ENCODE assay signal across 16 mouse cellular contexts in genomic region chr5:45691678-45692077, GRCm38 (mm10). TPM values are rescaled to one million over a fixed set of nuclear protein-coding genes. Genes with fewer than 3 reads are reported as not detected.
DNase-seq lines count a peak whose midpoint lies in the region; TF ChIP-seq lines count a peak whose summit lies in the region.
"Had no signal": no experiment of that assay in that cellular context is flagged by ENCODE, and none has a peak within 500 bp of the region (broad histone marks: within the 10 kb centered on the region; RNA-seq: fewer than 3 reads in every experiment).

No protein-coding gene starts in this region.

- no peak for TF ChIP-seq CTCF in CH12.LX (conservative IDR thresholded peaks at IDR 0.05 in 1 of 2, IDR thresholded peaks at IDR 0.05 in 1 of 2; ENCODE audit: low read depth in 2 of 2, low read length in 2 of 2)

- no peak overlapping the region for H3K4me3 ChIP-seq in CH12.LX (replicated peaks in 1 of 3; ENCODE audit: low read depth in 2 of 3, low read length in 2 of 3, poor library complexity in 1 of 3)

- H3K36me3 ChIP-seq in CH12.LX (replicated peaks in 1 of 2; ENCODE audit: control insufficient read depth in 1 of 2, insufficient read depth in 1 of 2, low read length in 1 of 2): peaks cover 9 to 43% of the 10 kb centered on the region in 2 experiments

- TF ChIP-seq RAD21 in CH12.LX (IDR thresholded peaks at IDR 0.05; ENCODE audit: low read depth, low read length): no peak

- no peaks in the 10 kb centered on the region for H3K9me3 ChIP-seq in CH12.LX (replicated peaks; ENCODE audit: low read length)
- H3K9me3 ChIP-seq: G1E had no signal

- no peak for TF ChIP-seq EP300 in CH12.LX (IDR thresholded peaks at IDR 0.05; ENCODE audit: low read length)

- TF ChIP-seq POLR2A in CH12.LX (IDR thresholded peaks at IDR 0.05; ENCODE audit: low read depth, low read length): no peak

- H3K27me3 ChIP-seq in CH12.LX (replicated peaks): no peaks in the 10 kb centered on the region
- H3K27me3 ChIP-seq: Patski had no signal

- H3K4me1 ChIP-seq in CH12.LX (ENCODE audit: control insufficient read depth in 1 of 2, insufficient read depth in 2 of 2): peaks cover 1 to 37% of the 10 kb centered on the region in 2 experiments; a peak in 3 of 4 replicates

- peak overlapping the region; percentile 39; the same call in 1 of the 2 replicates for H3K9ac ChIP-seq in CH12.LX (ENCODE audit: insufficient read depth, low read depth)

- H3K4me2 ChIP-seq in CH12.LX (ENCODE audit: insufficient read depth, low read depth, poor library complexity, severe bottlenecking): peak overlapping the region; percentile 56; the same call in 1 of the 2 replicates

- H3K27ac ChIP-seq in CH12.LX (ENCODE audit: insufficient read depth, low read depth): no peak overlapping the region

- dilution Hi-C loops in CH12.LX (cut with MboI; ENCODE audit: extremely low pct_ligation_motif_present, extremely low pct_unique_long_range_greater_than_20kb, low sequenced_read_pairs): no loop called here

- no peak for DNase-seq in CH12.LX (ENCODE audit: extremely low read depth)
- DNase-seq in retina, embryonic 14.5 days (ENCODE audit: low spot score): no peak
- DNase-seq: adrenal gland, adult 2 months; adrenal gland, adult 8-10 months; adrenal gland, postnatal 10 days; adrenal gland, postnatal 14 days; adrenal gland, postnatal 25 days; adrenal gland, postnatal 36 days; B cell, adult 2 months; cerebellum, adult 11 months; cerebellum, adult 11-12 months; cerebellum, adult 18-20 months; cerebellum, adult 2 months; cerebellum, adult 8-10 months had no signal

- H3K79me2 ChIP-seq in CH12.LX (replicated peaks; ENCODE audit: control insufficient read depth, extremely low read depth, insufficient read depth, poor library complexity, severe bottlenecking): peaks cover 7% of the 10 kb centered on the region

- in situ Hi-C loops in CH12.LX (cut with MboI; ENCODE audit: low pct_ligation_motif_present, low pct_unique_long_range_greater_than_20kb, low sequenced_read_pairs): no loop called here

TF ChIP-seq in CH12.LX, 34 proteins besides CTCF, POLR2A, EP300 and RAD21:
- no peak for TF ChIP-seq MAZ (IDR thresholded peaks at IDR 0.05; ENCODE audit: low read depth, low read length)
- peak; percentile 80; the same call in 1 of the 2 replicates for TF ChIP-seq CHD1 (IDR thresholded peaks at IDR 0.05; ENCODE audit: low read depth, low read length)
- TF ChIP-seq MYC (IDR thresholded peaks at IDR 0.05; ENCODE audit: low read depth, low read length): 0 out of 2 replicates have a peak, but pooled peaks have one; percentile 54
- TF ChIP-seq SIN3A (IDR thresholded peaks at IDR 0.05; ENCODE audit: low read length): no peak; the same call in 1 of the 2 replicates
- no peak for TF ChIP-seq MEF2A (IDR thresholded peaks at IDR 0.05; ENCODE audit: borderline replicate concordance, low read depth, low read length)
- TF ChIP-seq CHD2 (IDR thresholded peaks at IDR 0.05; ENCODE audit: low read length): no peak
- TF ChIP-seq JUND (conservative IDR thresholded peaks at IDR 0.05; ENCODE audit: low read depth, low read length): no peak; the same call in 1 of the 2 replicates
- TF ChIP-seq ZKSCAN1 (IDR thresholded peaks at IDR 0.05; ENCODE audit: borderline replicate concordance, low read depth, low read length): no peak
- no peak for TF ChIP-seq GABPA (IDR thresholded peaks at IDR 0.05; ENCODE audit: insufficient replicate concordance, low read depth, low read length)
- no peak for TF ChIP-seq TBP (conservative IDR thresholded peaks at IDR 0.05; ENCODE audit: low read depth, low read length)
- TF ChIP-seq HCFC1 (IDR thresholded peaks at IDR 0.05; ENCODE audit: low read depth, low read length): no peak
- no peak for TF ChIP-seq USF2 (conservative IDR thresholded peaks at IDR 0.05; ENCODE audit: low read depth, low read length)
- no peak for TF ChIP-seq ETS1 (conservative IDR thresholded peaks at IDR 0.05; ENCODE audit: low read depth, low read length)
- no peak for TF ChIP-seq JUN (IDR thresholded peaks at IDR 0.05; ENCODE audit: insufficient read depth, low read depth, low read length)
- no peak for TF ChIP-seq MAFK (IDR thresholded peaks at IDR 0.05; ENCODE audit: insufficient replicate concordance, low read length)
- no peak for TF ChIP-seq ELF1 (IDR thresholded peaks at IDR 0.05; ENCODE audit: low read depth, low read length)
- peak; percentile 49; the same call in 1 of the 2 replicates for TF ChIP-seq MXI1 (IDR thresholded peaks at IDR 0.05; ENCODE audit: low read depth, low read length)
- TF ChIP-seq BHLHE40 (IDR thresholded peaks at IDR 0.05; ENCODE audit: low read depth, low read length): no peak
- TF ChIP-seq NELFE (IDR thresholded peaks at IDR 0.05; ENCODE audit: low read depth, low read length): no peak
- no peak for TF ChIP-seq IRF4 (IDR thresholded peaks at IDR 0.05; ENCODE audit: low read depth, low read length)
- TF ChIP-seq PAX5 (IDR thresholded peaks at IDR 0.05; ENCODE audit: low read length): no peak
- no peak for TF ChIP-seq E2F4 (IDR thresholded peaks at IDR 0.05; ENCODE audit: insufficient replicate concordance, low read depth, low read length)
- no peak for TF ChIP-seq SMC3 (IDR thresholded peaks at IDR 0.05; ENCODE audit: low read depth, low read length)
- no peak for TF ChIP-seq TCF12 (IDR thresholded peaks at IDR 0.05; ENCODE audit: low read depth, low read length)
- no peak for TF ChIP-seq RCOR1 (conservative IDR thresholded peaks at IDR 0.05; ENCODE audit: low read depth, low read length)
- peak; percentile 51; the same call in 1 of the 2 replicates for TF ChIP-seq MAX (IDR thresholded peaks at IDR 0.05; ENCODE audit: low read length)

RNA-seq across cellular contexts. Expression of gene Ncapg, which starts 22.0 kb away (rescaled TPM):
- total RNA-seq in CH12.LX (2012; rRNA removed): 58.9 and 63.9 TPM in 2 replicates
- total RNA-seq in CH12.LX (2014; rRNA removed): 95.5 and 113 TPM in 2 replicates
- polyA plus RNA-seq in CH12.LX (2012; ENCODE audit: insufficient read length, low read depth): 66.7 and 69.6 TPM in 2 replicates

RNA-seq across cellular contexts. Expression of gene Fam184b, which starts 52.3 kb away (rescaled TPM):
- 0.04 TPM in 1 of 2 replicates, not detected in the other for total RNA-seq in CH12.LX (2012; rRNA removed)
- total RNA-seq in CH12.LX (2014; rRNA removed): not detected in 2 replicates
- 0.10 TPM in 1 of 2 replicates, not detected in the other for polyA plus RNA-seq in CH12.LX (2012; ENCODE audit: insufficient read length, low read depth)
- polyA plus RNA-seq: adrenal gland, adult 2 months; G1E had no signal
